Mouse (Mus musculus) CH12.LX (cell line): ENCODE measurements around the gene Gabrr1. TPM values are rescaled to one million over a fixed set of nuclear protein-coding genes. Genes with fewer than 3 reads are reported as not detected.

Experiments used
- DNase-seq: peaks from one replicate; pipeline ENCODE4 v3.0.0-alpha.2; 2013; ENCODE audit errors: extremely low read depth
- H3K27ac ChIP-seq: 2 replicates; pipeline ENCODE4 v1.5.1; 2012; ENCODE audit warnings: low read depth, mild to moderate bottlenecking, control low read depth, moderate library complexity; ENCODE audit not compliant: insufficient read depth
- H3K27me3 ChIP-seq: replicated peaks from 2 replicates; pipeline ENCODE3; 2012; ENCODE audit warnings: inconsistent platforms
- H3K36me3 ChIP-seq, 2 experiments: replicated peaks in 1 of 2; 2 replicates each; pipeline versions ENCODE3 to v1.6.1; 2012; ENCODE audit warnings: inconsistent platforms in 1 of 2, low read length in 1 of 2, mild to moderate bottlenecking in 1 of 2, mixed read lengths in 1 of 2, moderate library complexity in 1 of 2; ENCODE audit not compliant: control insufficient read depth in 1 of 2, insufficient read depth in 1 of 2
- H3K4me1 ChIP-seq, 2 experiments: 2 replicates each; pipeline ENCODE4 v1.6.1; 2012; ENCODE audit warnings: inconsistent platforms in 1 of 2, moderate library complexity in 1 of 2; ENCODE audit not compliant: insufficient read depth in 2 of 2, control insufficient read depth in 1 of 2
- H3K4me2 ChIP-seq: 2 replicates; pipeline ENCODE4 v1.6.1; 2012; ENCODE audit warnings: low read depth, mild to moderate bottlenecking, control low read depth; ENCODE audit not compliant: poor library complexity, insufficient read depth, severe bottlenecking
- H3K4me3 ChIP-seq, 3 experiments: fragments of 150-350 bp in 1 of 3; sonication (generic) in 1 of 3; replicated peaks in 1 of 3; 2 replicates each; pipeline versions ENCODE3 to v1.5.1; 2011 to 2012; ENCODE audit warnings: low read depth in 2 of 3, low read length in 2 of 3, mild to moderate bottlenecking in 2 of 3, moderate library complexity in 2 of 3, control low read depth in 1 of 3, improper control_type of control experiment in 1 of 3, inconsistent platforms in 1 of 3, mixed read lengths in 1 of 3; ENCODE audit not compliant: poor library complexity in 1 of 3
- H3K79me2 ChIP-seq: replicated peaks from 2 replicates; pipeline ENCODE4 v1.6.1; 2012; ENCODE audit warnings: mild to moderate bottlenecking, moderate library complexity; ENCODE audit not compliant: control insufficient read depth, poor library complexity, insufficient read depth, severe bottlenecking; ENCODE audit errors: extremely low read depth
- H3K9ac ChIP-seq: 2 replicates; pipeline ENCODE4 v1.6.1; 2012; ENCODE audit warnings: low read depth, mild to moderate bottlenecking, control low read depth, moderate library complexity; ENCODE audit not compliant: insufficient read depth
- H3K9me3 ChIP-seq: replicated peaks from 2 replicates; pipeline ENCODE3; 2012; ENCODE audit warnings: low read length, inconsistent platforms, mixed read lengths
- BHLHE40 ChIP-seq: IDR thresholded peaks from 2 replicates; pipeline ENCODE4 v1.6.1; 2011; ENCODE audit warnings: mild to moderate bottlenecking, low read depth, low read length, improper control_type of control experiment
- CHD1 ChIP-seq: IDR thresholded peaks from 2 replicates; pipeline ENCODE4 v1.6.1; 2012; ENCODE audit warnings: low read depth, low read length, improper control_type of control experiment, inconsistent platforms
- CHD2 ChIP-seq: IDR thresholded peaks from 2 replicates; pipeline ENCODE4 v1.6.1; 2011; ENCODE audit warnings: low read length, improper control_type of control experiment
- CTCF ChIP-seq, 2 experiments: IDR thresholded peaks in 1 of 2; conservative IDR thresholded peaks in 1 of 2; 2 replicates each; pipeline ENCODE4 v1.5.1; 2011 to 2012; ENCODE audit warnings: low read depth in 2 of 2, low read length in 2 of 2, improper control_type of control experiment in 1 of 2, inconsistent platforms in 1 of 2, mild to moderate bottlenecking in 1 of 2, moderate library complexity in 1 of 2
- ELF1 ChIP-seq: IDR thresholded peaks from 2 replicates; pipeline ENCODE4 v1.6.1; 2014; ENCODE audit warnings: low read depth, mild to moderate bottlenecking, inconsistent platforms, low read length, improper control_type of control experiment
- HCFC1 ChIP-seq: IDR thresholded peaks from 2 replicates; pipeline ENCODE4 v1.6.1; 2012; ENCODE audit warnings: low read depth, mild to moderate bottlenecking, inconsistent platforms, low read length, improper control_type of control experiment
- IRF4 ChIP-seq: IDR thresholded peaks from 2 replicates; pipeline ENCODE4 v1.6.1; 2014; ENCODE audit warnings: low read depth, mild to moderate bottlenecking, inconsistent platforms, low read length, improper control_type of control experiment
- JUN ChIP-seq: IDR thresholded peaks from 2 replicates; pipeline ENCODE4 v1.6.1; 2011; ENCODE audit warnings: low read depth, mild to moderate bottlenecking, low read length, improper control_type of control experiment, moderate library complexity; ENCODE audit not compliant: insufficient read depth
- JUND ChIP-seq: conservative IDR thresholded peaks from 2 replicates; pipeline ENCODE4 v1.6.1; 2011; ENCODE audit warnings: low read depth, low read length, improper control_type of control experiment
- KAT2A ChIP-seq: IDR thresholded peaks from 2 replicates; pipeline ENCODE4 v1.6.1; 2012; ENCODE audit warnings: low read length, improper control_type of control experiment, inconsistent platforms; ENCODE audit not compliant: insufficient replicate concordance
- MAFK ChIP-seq: IDR thresholded peaks from 2 replicates; pipeline ENCODE4 v1.6.1; 2011; ENCODE audit warnings: low read length, improper control_type of control experiment; ENCODE audit not compliant: insufficient replicate concordance
- MAX ChIP-seq: IDR thresholded peaks from 2 replicates; pipeline ENCODE4 v1.6.1; 2011; ENCODE audit warnings: low read length, improper control_type of control experiment
- MAZ ChIP-seq: IDR thresholded peaks from 2 replicates; pipeline ENCODE4 v1.6.1; 2012; ENCODE audit warnings: low read depth, mild to moderate bottlenecking, inconsistent platforms, low read length, improper control_type of control experiment, moderate library complexity
- MEF2A ChIP-seq: IDR thresholded peaks from 2 replicates; pipeline ENCODE4 v1.6.1; 2014; ENCODE audit warnings: low read depth, mild to moderate bottlenecking, inconsistent platforms, low read length, improper control_type of control experiment, borderline replicate concordance
- MXI1 ChIP-seq: IDR thresholded peaks from 2 replicates; pipeline ENCODE4 v1.6.1; 2011; ENCODE audit warnings: mild to moderate bottlenecking, low read depth, low read length, improper control_type of control experiment
- MYC ChIP-seq: IDR thresholded peaks from 2 replicates; pipeline ENCODE4 v1.6.1; 2011; ENCODE audit warnings: low read depth, mild to moderate bottlenecking, improper control_type of control experiment, low read length
- NELFE ChIP-seq: IDR thresholded peaks from 2 replicates; pipeline ENCODE4 v1.6.1; 2011; ENCODE audit warnings: low read depth, low read length, improper control_type of control experiment
- NRF1 ChIP-seq: IDR thresholded peaks from 2 replicates; pipeline ENCODE4 v1.6.1; 2014; ENCODE audit warnings: low read depth, mild to moderate bottlenecking, inconsistent platforms, low read length, improper control_type of control experiment, moderate library complexity
- PAX5 ChIP-seq: IDR thresholded peaks from 2 replicates; pipeline ENCODE4 v1.6.1; 2012; ENCODE audit warnings: low read length, inconsistent platforms, mixed read lengths
- POLR2A ChIP-seq: IDR thresholded peaks from 2 replicates; pipeline ENCODE4 v1.6.1; 2011; ENCODE audit warnings: low read depth, mild to moderate bottlenecking, improper control_type of control experiment, low read length
- POLR2AphosphoS2 ChIP-seq: IDR thresholded peaks from 2 replicates; pipeline ENCODE4 v1.6.1; 2011; ENCODE audit warnings: low read depth, low read length, improper control_type of control experiment
- RAD21 ChIP-seq: IDR thresholded peaks from 2 replicates; pipeline ENCODE4 v1.6.1; 2011; ENCODE audit warnings: low read depth, mild to moderate bottlenecking, low read length, improper control_type of control experiment, moderate library complexity
- RCOR1 ChIP-seq: conservative IDR thresholded peaks from 2 replicates; pipeline ENCODE4 v1.6.1; 2012; ENCODE audit warnings: low read depth, mild to moderate bottlenecking, inconsistent platforms, low read length, improper control_type of control experiment
- SIN3A ChIP-seq: IDR thresholded peaks from 2 replicates; pipeline ENCODE4 v1.6.1; 2012; ENCODE audit warnings: low read length, improper control_type of control experiment, inconsistent platforms
- SMC3 ChIP-seq: IDR thresholded peaks from 2 replicates; pipeline ENCODE4 v1.6.1; 2011; ENCODE audit warnings: low read depth, low read length, improper control_type of control experiment
- TBP ChIP-seq: conservative IDR thresholded peaks from 2 replicates; pipeline ENCODE4 v1.6.1; 2011; ENCODE audit warnings: low read depth, low read length, improper control_type of control experiment
- TCF12 ChIP-seq: IDR thresholded peaks from 2 replicates; pipeline ENCODE4 v1.6.1; 2014; ENCODE audit warnings: low read depth, mild to moderate bottlenecking, inconsistent platforms, low read length, improper control_type of control experiment
- UBTF ChIP-seq: IDR thresholded peaks from 2 replicates; pipeline ENCODE4 v1.6.1; 2012; ENCODE audit warnings: low read depth, mild to moderate bottlenecking, inconsistent platforms, low read length, improper control_type of control experiment, moderate library complexity
- USF1 ChIP-seq: IDR thresholded peaks from 2 replicates; pipeline ENCODE4 v1.6.1; 2014; ENCODE audit warnings: low read depth, mild to moderate bottlenecking, inconsistent platforms, low read length, improper control_type of control experiment
- USF2 ChIP-seq: conservative IDR thresholded peaks from 2 replicates; pipeline ENCODE4 v1.6.1; 2011; ENCODE audit warnings: low read depth, low read length, improper control_type of control experiment
- ZKSCAN1 ChIP-seq: IDR thresholded peaks from 2 replicates; pipeline ENCODE4 v1.6.1; 2012; ENCODE audit warnings: low read depth, inconsistent platforms, low read length, improper control_type of control experiment, borderline replicate concordance
- ZMIZ1 ChIP-seq: IDR thresholded peaks from 2 replicates; pipeline ENCODE4 v1.6.1; 2012; ENCODE audit warnings: low read depth, mild to moderate bottlenecking, inconsistent platforms, low read length, improper control_type of control experiment
- dilution Hi-C: fragments of 300-500 bp; cut with MboI; formaldehyde crosslinking; loops from 2 replicates; pipeline ENCODE4 v1.14.3; 2020; ENCODE audit warnings: low sequenced_read_pairs; ENCODE audit not compliant: extremely low pct_unique_long_range_greater_than_20kb, extremely low pct_ligation_motif_present
- in situ Hi-C: fragments of 300-500 bp; cut with MboI; formaldehyde crosslinking; loops from 3 replicates; pipeline ENCODE4 v1.14.3; 2019; ENCODE audit warnings: low sequenced_read_pairs, low pct_ligation_motif_present, low pct_unique_long_range_greater_than_20kb, mixed read lengths
- polyA plus RNA-seq: library from polyadenylated mRNA; unstranded; fragments of >175 nt; gene quantifications from 2 replicates; pipeline ENCODE4 v1.2.1, GENCODE M21; 2012; ENCODE audit warnings: low read depth; ENCODE audit not compliant: insufficient read length
- total RNA-seq, 2 experiments: library from RNA; depleted of rRNA; stranded (reverse); fragments of 300-350 nt in 1 of 2; fragments of >200 nt in 1 of 2; gene quantifications; 2 replicates each; pipeline ENCODE4 v1.2.3; 2012 to 2014

The Gabrr1 gene
- total RNA-seq (2012; rRNA removed) (43.3 and 52.3 TPM in 2 replicates), total RNA-seq (2014; rRNA removed) (76.9 and 82.0 TPM in 2 replicates), polyA plus RNA-seq (112 and 114 TPM in 2 replicates)

- no peaks in the 10 kb centered on the region for H3K79me2 ChIP-seq
- DNase-seq = no peak
- dilution Hi-C loops (no loop called here), in situ Hi-C loops (no loop called here)
- no peak within 1 kb of the TSS for H3K4me3 ChIP-seq
- H3K9me3 ChIP-seq = no peaks in the 10 kb centered on the region
- H3K4me1 ChIP-seq = no peaks in the 10 kb centered on the region
- H3K27ac ChIP-seq = no peak within 1 kb of the TSS
- TF ChIP-seq PAX5 (no peak), POLR2AphosphoS2 (no peak), UBTF (no peak), JUND (no peak)
- TF ChIP-seq, all 38 proteins: peak for 0
- H3K36me3 ChIP-seq = no peaks in the 10 kb centered on the region
- no peak within 1 kb of the TSS for H3K9ac ChIP-seq
- no peaks in the 10 kb centered on the region for H3K27me3 ChIP-seq
- no peak within 1 kb of the TSS for H3K4me2 ChIP-seq
Observed at GRCm38 (mm10) chr4:33132221-33132620, at the start of gene Gabrr1. Gene Gabrr1 (plus strand): TSS chr4:33132521.

DNA sequence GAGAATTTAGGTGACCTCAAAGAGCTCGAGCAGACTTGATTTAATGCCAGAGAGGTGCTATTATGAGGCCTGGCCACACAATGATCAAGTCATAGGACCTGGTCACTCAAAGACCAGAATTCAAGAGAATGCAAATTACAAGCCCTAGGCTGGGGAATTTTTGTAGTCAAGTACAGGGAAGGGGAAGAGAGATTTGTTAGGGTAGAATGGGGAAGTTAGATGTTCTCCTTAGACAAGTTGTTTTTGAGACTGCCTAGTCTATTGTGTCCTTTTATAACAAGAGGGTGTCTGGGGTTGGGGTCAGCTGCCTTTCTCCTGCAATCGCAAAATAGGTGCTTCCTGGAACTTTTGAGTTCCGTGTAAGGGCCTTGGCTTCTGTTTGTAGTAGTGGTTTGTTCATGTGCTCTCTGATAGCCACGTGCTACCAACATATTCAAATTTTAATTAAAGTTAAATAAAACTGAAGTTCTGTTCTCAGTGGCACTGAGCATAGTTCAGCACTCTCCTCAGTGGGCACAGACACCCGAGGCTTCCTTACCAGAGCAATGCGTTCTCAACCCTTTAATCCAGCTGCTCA is 33.1 kb upstream of the Gabrr1 start:
- dilution Hi-C loops = no loop called here
- Histone ChIP-seq H3K36me3 (no peaks in the 10 kb centered on the region), H3K4me2 (peak overlapping the region; percentile 6; the same call in 1 of the 2 replicates), H3K27me3 (no peaks in the 10 kb centered on the region), H3K9ac (no peak overlapping the region; the same call in 1 of the 2 replicates), H3K4me1 (peaks cover 12 to 40% of the 10 kb centered on the region in 2 experiments), H3K79me2 (no peaks in the 10 kb centered on the region), H3K27ac (peak overlapping the region; percentile 20; the same call in 1 of the 2 replicates), H3K4me3 (no peak overlapping the region), H3K9me3 (peaks cover 6% of the 10 kb centered on the region)
- peak; percentile 46 for DNase-seq
- in situ Hi-C loops = no loop called here
- TF ChIP-seq NRF1 (no peak), POLR2A (no peak), ZKSCAN1 (no peak), POLR2AphosphoS2 (no peak), UBTF (no peak), TBP (no peak), BHLHE40 (peak; percentile 37; the same call in 1 of the 2 replicates), MYC (peak; percentile 80), SMC3 (no peak), MAFK (no peak), RCOR1 (no peak), ZMIZ1 (no peak), IRF4 (peak; percentile 35; the same call in 1 of the 2 replicates), TCF12 (no peak), PAX5 (no peak), HCFC1 (no peak), ELF1 (peak; percentile 41; the same call in 1 of the 2 replicates), SIN3A (no peak), JUN (no peak), CHD1 (no peak), MAZ (no peak), MEF2A (0 out of 2 replicates have a peak, but pooled peaks have one; percentile 12), CHD2 (no peak), KAT2A (no peak), MXI1 (no peak), USF2 (no peak), NELFE (no peak), MAX (peak; percentile 77; the same call in 1 of the 2 replicates), CTCF (conservative IDR thresholded peaks at IDR 0.05 in 1 of 2, IDR thresholded peaks at IDR 0.05 in 1 of 2; ENCODE audit: low read depth in 2 of 2, low read length in 2 of 2) (no peak), RAD21 (no peak), JUND (no peak), USF1 (no peak)
